Mouse (Mus musculus) G1E (cell line): ENCODE data around the gene S1pr4.
A peak's percentile ranks its signal among the peaks of the same experiment; 100 is the strongest.

Experiments
- CTCF ChIP-seq: IDR thresholded peaks from 2 replicates; pipeline ENCODE4 v1.5.1; 2012; ENCODE audit warnings: low read depth, low read length, inconsistent platforms, mixed read lengths
- GATA1 ChIP-seq: IDR thresholded peaks from 2 replicates; pipeline ENCODE4 v1.6.1; 2012; ENCODE audit warnings: borderline replicate concordance, low read length, inconsistent platforms, mixed read lengths

GRCm38 (mm10) chr10:81536734-81537133, 36.8 kb upstream of the S1pr4 start:
- TF ChIP-seq CTCF, result peak; percentile 89
- TF ChIP-seq GATA1, result no peak
